Mouse (Mus musculus): Measurements from ENCODE around the gene Dnal1.
A peak's percentile ranks its signal among the peaks of the same experiment; 100 is the strongest.
"Not testable (repeated sequence)": the region's sequence is repeated elsewhere in the genome, so short reads cannot be mapped to it uniquely, and the experiment has no call there.

The Dnal1 gene

DNA sequence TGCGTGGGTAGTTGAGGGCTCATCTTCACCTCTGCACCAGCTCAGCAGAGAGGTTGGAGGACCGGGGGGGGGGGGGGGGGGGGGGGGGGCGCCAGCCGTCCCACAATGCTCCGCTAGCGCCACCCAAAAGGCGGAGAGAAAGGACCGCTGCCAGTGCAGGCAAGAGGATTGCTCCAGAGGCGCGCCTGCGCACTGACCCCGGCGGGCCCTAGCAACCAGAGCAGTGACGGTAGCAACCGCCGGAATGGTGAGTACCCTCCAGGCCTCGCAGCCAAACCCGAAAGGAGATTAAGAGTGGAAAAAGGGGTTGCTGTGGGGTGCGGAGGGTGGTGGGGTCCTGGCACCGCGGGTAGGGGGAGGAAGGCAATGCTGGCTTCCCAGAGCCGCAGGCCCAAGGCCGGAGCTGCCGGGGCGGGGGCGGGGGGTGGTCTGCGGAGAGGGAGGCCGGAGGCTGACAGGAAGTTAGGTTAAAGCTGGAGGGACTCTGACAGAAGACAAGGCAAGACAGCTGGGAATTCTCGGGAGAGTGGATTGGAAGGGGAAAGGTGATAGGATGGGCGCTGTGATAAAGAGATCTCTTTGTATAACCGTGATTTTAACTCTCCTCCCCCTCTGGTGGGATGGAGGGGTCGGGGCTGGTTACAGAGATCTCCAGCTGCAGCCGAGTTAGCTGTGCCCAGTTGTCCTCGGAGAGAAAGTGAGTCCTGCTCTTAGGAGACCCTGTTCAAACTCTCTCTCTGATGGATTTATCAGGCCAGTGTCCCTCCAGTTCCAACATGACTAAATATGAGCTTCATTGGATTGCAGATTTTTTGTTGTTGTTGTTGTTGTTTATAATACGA is at the start of gene Dnal1:
Gene Dnal1, plus strand, starts transcription at position 214 of the 842 bp plus-strand sequence.
- peak; percentile 92 for DNase-seq

DNA sequence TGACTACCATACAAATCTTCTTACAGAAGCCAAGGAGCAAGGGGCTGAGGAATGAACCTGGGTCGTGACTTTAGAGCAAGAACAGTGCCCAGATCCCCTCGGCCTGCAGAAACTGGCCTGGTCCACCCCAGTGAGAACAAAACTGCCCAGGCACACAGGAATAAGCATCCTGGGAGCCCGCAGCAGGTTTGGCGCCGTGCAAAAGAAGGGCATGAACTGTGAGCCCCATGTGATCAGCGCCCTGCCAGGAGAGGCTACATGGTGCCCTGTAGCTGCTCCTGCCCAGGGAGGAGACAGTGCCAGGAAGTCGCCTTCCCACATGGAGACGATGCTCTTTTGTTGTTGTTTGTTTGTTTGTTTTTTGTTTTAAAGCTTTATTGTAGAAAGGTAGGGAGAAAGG is 49.5 kb upstream of the Dnal1 start:
- no peak for DNase-seq

DNA sequence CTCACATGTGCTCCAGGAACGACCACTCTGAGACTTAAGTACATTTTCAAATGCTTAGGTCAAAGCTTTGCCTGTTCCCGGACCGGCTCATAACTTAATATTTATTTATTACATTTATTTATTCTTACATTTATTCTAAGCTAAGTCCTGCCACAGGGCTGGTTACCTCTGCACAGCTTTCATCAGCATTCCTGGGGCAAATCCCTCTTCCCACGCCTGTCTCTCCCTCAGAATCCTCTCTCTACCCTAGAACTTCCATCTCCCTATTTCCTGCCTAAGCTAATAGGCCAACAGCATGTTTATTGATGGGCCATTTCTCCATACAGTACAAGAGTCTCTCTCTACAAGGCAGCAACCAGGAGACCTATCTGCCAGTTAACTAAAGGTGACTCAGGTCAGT is 46.4 kb upstream of the Dnal1 start:
- no peak for DNase-seq

DNA sequence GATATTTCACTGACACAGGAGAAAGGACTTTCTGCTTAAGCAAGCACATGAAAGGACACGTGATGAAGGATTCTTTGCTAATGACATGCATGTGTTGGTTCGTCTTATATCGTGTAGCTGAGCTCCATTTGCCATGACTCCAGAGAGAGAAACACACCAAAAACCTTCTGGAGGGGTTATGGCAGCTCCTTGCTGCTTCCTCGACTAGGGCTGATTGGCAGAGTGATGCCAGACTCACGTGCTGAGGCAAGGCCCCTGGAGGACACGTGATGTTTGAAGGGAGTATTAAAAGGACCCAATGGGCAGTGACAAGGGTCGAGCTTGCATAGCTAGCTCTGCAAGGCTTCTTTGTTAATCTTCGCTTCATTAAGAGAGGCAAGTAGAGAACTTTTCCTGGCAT is 45.9 kb upstream of the Dnal1 start:
- DNase-seq = no peak

DNA sequence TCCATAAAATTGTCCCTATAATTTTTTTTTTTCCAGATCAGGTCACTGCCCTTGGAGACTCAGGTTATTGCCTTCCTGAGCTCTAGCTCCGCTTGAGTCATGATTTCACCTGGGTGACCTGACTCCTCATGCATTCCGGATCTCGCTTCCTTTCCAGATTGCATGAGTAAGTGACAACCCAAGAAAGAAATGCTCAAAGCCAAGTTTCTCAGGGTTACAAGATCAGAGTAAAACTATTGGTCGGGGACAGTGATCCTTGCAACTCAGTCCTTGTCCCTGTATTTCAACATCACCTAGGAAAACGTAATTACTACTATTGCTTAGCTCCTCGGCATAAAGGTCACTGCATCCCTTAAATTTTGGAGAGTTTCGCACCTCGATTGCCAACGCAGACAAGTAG is 45.2 kb upstream of the Dnal1 start, which contains the start of gene Acot5:
Gene Acot5, plus strand, starts transcription at position 340 of the 400 bp plus-strand sequence.
- DNase-seq = no peak

DNA sequence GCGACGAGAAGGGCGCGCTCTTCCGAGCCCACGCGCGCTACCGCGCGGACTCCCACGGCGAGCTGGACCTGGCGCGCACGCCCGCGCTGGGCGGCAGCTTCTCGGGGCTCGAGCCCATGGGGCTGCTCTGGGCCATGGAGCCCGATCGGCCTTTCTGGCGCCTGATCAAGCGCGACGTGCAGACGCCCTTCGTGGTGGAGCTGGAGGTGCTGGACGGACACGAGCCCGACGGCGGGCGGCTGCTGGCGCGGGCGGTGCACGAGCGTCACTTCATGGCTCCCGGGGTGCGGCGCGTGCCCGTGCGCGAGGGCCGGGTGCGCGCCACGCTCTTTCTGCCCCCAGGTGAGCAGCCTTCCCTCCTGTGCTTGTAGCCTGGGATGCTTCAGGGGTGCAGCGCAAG is 44.6 kb upstream of the Dnal1 start:
- peak; percentile 29 for DNase-seq

DNA sequence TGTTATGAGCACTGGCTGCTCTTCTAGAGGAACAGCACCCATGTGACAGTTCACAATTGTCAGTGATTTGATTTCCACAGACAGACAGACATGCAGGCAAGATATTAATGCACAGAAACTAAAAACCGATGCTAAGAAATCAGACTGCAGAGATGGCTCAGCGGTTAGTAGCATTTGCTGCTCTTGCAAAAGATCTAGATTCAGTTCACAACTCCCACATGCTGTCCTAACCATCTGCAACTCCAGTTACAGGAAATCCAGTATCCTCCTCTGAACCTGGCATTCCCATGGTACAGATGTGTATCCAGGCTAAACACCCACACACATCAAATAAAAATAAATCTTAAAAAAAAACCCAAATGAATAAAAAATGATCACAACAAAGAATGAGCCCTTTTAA is 42.5 kb upstream of the Dnal1 start:
- DNase-seq = peak; percentile 73

DNA sequence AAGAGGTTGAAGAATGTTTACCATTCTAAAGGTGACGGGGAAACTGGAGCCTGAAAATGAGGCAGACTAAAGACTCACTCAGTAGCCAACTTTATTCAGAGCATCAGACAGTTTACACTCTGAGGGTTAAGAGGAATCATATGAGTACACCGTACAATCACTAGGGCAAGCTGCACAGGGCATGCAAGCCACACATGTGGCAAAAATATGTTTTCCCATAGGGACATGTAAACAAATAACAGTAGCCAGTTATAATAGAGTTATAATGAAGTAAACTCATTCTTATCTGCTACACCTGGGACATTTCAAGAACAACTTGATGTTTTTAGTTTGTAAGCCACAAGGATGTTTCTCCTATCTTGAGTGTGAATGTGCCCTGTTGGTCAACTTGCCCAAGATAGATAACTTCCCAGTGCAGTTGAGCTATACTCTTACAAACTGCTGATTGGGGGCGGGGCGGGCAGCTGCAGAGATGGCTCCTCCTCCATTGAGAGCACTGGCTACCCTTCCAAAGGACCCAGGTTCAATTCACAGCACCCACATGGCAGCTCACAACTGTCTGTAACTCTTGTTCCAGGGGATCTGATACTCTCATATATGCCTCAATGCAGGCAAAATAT is 36.7 kb upstream of the Dnal1 start:
- DNase-seq = no peak

DNA sequence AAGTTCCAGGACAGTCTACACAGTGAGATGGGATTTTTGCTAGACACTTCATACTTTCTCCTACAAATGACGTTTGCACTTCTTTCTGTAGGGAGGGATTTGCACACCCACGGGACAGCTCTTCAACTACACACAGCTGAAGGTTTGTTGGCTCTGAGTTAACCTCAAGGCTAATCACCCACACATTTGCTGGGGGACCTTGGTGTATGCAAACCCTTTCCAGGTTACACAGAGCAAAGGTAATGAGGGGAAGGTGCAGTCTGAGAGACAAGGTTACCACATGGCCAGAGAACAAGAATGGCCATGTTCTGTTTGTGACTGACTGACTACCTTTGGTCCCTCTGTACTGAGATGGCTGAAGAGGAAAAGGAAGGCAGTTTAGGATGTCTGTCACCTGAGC is 30.3 kb upstream of the Dnal1 start:
- DNase-seq = no peak

DNA sequence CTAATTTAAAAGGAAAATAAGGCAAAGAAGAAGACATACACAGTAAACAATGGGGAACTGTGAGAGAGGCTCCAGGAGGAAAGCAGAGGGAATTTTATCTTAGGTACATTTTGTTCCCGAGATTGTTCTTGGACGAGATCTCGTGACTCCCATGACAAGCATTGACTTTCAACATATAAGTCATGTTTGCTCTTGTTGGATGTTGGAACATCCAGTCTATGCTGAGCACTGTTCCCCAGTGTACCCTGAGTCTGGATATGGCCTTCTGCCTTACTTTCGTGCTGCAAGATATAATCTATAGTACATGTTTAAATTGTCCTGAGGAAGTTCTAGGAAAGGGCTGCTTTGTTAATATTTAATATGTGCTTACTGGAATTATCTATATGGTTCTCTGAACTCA is 29.6 kb upstream of the Dnal1 start:
- no peak for DNase-seq

DNA sequence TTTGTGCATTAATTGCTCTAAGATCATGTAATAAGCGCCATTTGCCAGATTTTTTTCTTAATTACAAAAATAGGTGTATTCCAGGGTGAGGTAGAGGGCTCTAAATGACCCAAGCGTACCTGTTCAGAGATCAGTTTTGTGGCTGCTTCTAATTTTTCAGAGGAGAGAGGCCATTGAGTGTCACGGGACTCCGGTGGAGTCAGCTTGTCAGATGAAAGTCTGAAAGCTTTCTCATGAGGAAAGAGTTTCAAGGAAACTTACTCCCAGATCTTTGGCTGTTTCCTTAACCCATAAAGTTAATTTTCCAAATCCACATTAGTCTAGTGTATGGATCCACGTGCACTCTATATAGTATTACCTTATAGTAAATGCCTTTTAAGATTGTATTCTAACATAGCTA is 19.5 kb upstream of the Dnal1 start:
- not testable (repeated sequence) for DNase-seq

DNA sequence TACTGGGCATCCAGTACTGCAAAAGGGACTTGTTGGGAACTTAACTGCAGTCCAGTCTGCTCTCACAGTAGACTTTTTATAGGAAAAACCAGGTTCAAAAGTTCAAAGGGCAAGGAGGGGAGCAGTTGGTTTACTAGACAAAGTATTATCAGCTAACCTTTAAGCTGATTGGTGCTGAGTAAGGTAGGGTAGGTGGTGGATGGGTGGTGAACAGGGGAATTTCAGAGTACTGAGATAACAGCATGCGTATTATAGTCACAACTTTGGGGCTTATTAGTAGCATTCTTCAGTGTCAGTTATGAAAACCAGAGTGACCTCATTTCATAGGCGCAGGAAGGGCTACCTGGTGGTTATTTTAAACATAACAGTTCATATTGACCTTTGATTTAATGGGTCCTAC is 14.6 kb upstream of the Dnal1 start:
- no peak for DNase-seq

DNA sequence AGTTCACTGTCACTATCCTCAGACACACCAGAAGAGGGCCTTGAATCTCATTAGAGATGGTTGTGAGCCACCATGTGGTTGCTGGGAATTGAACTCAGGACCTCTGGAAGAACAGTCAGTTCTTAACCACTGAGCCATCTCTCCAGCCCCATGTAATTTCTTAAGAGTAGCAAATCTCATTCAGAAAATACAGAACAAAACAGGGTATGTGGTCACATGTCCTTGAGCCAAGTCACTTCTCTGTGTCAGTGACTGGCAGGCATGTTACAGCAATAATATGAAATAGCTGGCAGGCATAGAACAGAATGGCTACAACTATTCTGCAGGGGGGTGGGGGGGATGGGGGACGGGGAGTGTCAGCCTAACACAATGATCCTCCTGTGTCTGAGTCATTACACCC is 14.1 kb upstream of the Dnal1 start:
- DNase-seq = no peak

DNA sequence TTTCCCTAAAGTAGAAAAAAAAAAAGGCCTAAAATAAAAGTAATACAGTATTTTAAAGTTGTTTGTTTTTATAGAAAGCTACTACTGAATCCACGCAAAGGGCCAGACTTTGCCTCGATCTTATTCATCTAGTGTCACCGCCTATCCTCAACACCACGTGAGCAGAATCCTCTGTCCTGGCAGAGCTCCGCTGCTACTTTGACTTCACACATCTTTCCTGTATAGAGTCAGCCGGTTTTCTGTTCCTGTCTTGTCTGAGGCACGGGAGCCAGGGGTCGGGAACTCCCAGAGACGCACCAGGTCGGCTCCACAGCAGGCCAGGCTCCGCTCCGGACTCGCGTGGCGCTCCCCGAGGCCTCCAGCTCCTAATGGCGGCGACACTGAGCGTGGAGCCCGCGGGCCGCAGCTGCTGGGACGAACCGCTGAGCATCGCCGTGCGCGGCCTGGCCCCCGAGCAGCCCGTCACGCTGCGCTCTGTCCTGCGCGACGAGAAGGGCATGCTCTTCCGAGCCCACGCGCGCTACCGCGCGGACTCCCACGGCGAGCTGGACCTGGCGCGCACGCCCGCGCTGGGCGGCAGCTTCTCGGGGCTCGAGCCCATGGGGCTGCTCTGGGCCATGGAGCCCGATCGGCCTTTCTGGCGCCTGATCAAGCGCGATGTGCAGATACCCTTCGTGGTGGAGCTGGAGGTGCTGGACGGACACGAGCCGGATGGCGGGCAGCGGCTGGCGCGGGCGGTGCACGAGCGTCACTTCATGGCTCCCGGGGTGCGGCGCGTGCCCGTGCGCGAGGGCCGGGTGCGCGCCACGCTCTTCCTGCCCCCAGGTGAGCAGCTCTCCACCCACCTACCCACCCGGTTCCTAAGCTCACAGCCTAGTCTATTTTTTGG is 13.3 kb upstream of the Dnal1 start, which contains the start of gene Acot6:
Gene Acot6, plus strand, starts transcription at position 51 of the 889 bp plus-strand sequence.
- DNase-seq = peak; percentile 40

DNA sequence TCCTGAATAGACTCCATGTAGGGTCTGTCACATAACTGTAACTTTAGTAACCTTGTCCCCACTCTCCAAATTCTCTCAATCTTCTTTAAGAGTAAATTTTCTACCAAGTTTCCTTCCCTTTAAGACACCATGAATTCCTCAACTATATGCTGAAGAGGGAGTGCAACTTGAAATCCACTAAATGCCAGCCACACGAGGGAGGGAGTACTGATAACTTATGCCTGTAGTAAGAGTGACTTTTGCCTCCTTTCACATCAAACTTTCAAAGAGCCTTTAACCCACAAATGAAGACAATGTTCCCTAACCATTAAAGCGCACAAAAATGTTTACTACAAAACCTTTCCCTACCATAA is 12.7 kb upstream of the Dnal1 start:
- DNase-seq = no peak

DNA sequence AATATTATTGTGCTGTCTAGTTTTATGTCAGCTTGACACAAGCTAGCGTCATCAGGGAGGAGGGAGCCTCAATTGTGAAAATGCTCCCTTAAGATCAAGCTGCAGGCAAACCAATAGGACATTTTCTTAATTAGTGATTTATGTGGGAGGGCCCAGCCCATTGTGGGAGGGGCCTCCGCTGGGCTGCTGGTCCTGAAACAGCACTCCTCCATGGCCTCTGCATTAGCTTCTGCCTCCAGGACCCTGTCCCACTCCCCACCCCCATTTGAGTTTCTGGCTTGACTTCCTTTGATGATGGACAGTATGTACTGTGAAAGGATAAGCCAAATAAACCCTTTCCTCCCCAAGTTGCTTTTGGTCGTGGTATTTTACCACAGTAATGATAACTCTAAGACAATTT is 7.2 kb upstream of the Dnal1 start:
- no peak for DNase-seq

DNA sequence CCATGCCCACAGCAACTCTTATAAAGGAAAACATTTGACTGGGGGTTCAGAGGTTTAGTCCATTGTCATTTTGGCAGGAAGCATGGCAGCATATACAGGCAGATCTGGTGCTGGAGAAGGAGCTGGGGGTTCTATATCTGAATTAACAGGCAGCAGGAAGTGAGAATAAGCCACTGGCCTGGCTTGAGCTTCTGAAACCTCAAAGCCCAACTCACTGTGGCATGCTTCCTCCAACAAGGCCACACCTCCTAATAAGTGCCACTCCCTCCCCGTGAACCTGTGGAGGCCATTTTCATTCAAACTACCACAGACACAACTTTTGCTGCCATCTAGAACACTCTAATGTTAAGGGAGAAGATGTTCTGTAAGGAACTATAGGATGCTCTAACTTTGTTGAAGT is 6.5 kb upstream of the Dnal1 start:
- DNase-seq = no peak

DNA sequence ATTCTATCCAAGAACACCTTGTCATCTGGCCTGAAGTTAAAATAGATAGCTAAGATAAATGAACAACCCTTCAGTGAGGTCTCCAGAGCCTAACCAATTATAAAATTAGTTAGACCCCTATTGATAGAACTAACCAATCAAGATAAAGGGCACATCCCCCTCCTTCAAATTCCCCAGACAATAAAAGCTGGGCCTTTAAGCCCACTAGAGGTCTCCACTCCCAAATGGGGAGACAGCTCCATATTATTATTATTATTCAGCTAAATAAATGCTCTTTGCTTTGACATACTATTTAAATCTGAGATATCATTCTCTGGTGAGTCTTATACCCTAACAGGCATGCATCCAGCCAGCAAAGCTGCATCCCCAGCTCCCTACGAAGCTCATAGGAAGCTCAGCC is 4.2 kb upstream of the Dnal1 start:
- DNase-seq = no peak

DNA sequence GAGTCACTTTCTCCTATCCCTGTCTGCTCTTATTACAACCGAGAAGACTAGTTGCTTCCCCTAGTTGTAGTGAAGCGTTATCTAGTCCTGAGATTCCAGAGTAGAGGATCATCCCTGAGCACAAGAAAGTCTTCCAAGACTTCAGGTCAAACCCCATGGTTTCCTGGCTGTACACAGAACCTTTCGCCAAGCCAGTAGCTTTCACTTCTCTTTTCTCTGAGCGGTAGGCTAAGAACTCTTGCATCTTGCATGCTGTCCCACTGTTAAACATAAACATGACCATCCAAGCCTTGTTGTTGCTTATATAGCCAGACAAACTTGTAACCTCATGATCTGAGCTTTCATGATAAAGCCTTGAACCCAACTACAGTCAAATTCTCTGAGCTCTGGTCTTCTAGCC is 3.4 kb upstream of the Dnal1 start:
- DNase-seq = no peak

DNA sequence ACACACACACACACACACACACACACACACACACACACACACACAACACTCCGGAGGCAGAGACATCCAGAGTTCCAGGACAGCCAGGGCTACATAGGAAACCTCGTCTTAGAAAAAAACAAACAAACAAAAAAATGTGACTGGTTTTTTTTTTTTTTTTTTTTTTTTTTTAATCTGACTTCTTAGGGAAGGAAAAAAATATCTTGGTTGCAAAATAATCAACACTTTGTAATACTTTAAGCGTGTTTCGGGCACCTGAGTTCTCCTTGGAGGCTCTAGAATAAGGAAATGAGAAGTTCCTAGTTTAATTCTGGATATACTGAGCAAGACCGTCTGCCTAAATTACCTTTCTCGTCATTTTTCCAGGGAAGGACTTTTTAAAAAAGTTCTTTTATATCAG is 490 bp upstream of the Dnal1 start:
- DNase-seq = no peak

DNA sequence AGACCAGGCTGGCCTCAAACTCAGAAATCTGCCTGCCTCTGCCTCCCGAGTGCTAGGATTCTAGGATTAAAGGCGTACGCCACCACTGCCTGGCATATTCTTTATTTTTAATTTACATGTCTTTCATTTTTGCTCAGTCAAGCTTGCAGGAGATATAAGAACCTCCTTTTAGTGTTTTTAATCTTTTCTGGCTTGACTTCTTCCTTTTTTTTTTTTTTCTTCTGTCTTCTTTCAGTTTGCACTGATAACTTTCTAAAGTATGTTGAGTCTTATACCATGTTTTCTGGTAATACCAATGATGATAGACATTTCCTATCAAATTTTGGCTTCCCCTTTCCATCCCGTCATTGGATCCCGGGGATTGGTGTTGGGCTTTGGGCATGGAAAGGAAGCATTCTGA is 5.4 kb downstream of the Dnal1 start:
- DNase-seq = no peak

DNA sequence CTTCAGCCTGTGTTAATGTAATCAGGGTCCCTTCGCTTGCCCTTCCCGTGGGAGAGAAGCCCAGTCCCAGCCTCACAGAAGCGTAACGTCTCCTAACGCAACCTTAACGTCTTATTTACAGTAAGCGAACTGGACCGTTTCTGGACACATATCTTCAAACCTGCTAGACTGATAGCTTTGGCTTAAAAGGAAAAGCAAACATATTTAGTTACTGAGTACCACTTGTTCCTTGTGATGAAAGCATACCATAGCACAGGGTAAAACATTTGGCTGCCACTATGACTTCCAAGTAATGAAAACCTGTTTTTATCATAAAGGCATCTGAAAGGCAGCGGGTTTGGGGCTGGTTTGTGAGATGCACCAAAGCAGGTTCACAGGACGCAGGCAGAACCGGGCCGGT is 11.7 kb downstream of the Dnal1 start:
- DNase-seq = no peak

DNA sequence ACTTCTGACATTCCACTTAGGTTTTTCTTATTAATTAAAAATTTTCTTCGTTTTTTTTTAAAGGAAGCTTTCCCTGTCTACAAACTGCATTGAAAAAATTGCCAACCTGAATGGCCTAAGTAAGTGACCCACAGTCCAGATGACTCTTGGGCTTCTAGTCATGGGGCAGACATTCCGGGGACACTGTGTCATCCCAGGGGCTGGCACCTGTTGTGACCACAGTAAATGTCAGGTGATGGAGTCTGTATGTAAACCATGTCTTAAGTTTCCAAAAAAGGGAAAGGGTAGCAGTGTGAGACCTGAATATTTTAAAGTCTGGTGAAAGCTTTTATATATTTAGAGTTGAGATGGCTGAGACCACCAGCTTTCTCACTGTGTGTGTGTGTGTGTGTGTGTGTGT is 12.7 kb downstream of the Dnal1 start:
- no peak for DNase-seq

DNA sequence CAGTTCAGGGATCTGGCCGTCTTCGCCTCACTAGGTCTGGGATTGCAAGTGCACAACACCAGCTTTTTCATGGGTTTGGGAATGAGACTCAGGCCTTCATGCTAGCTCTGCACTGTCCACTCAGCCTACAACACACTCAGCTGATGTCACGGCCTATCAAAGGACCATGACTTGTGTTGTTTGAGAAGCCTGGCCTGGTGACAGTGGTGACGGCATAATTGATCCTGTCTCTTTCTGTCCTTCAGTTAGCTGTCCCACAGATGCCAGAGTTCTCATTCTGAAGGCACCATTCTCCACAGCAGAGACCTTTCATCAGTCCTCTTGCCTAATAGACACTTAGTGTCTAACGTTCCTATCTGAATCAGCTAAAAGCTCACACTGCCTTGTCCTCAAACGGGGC is 14.4 kb downstream of the Dnal1 start:
- DNase-seq = no peak
